Mouse (Mus musculus) MEL (cell line): ENCODE measurements around the gene Blm. TPM values are rescaled to one million over a fixed set of nuclear protein-coding genes. Genes with fewer than 3 reads are reported as not detected.
A peak's percentile ranks its signal among the peaks of the same experiment; 100 is the strongest.

Experiments
- DNase-seq: peaks from one replicate; pipeline ENCODE4 v3.0.0; 2011; ENCODE audit warnings: low read depth, low spot score
- H3K27ac ChIP-seq: 2 replicates; pipeline ENCODE4 v1.5.1; 2012; ENCODE audit warnings: low read depth, mild to moderate bottlenecking, control low read depth, low read length, moderate library complexity; ENCODE audit not compliant: control insufficient read depth
- H3K27me3 ChIP-seq, 2 experiments: fragments of 150-350 bp in 1 of 2; sonication (generic) in 1 of 2; 2 replicates each; pipeline ENCODE4 v1.6.1; 2012; ENCODE audit warnings: low read length in 2 of 2, mild to moderate bottlenecking in 2 of 2, improper control_type of control experiment in 1 of 2, moderate library complexity in 1 of 2; ENCODE audit not compliant: insufficient read depth in 2 of 2, control insufficient read depth in 1 of 2
- H3K36me3 ChIP-seq, 2 experiments: 2 replicates each; pipeline ENCODE4 v1.6.1; 2012 to 2014; ENCODE audit warnings: low read length in 2 of 2, improper control_type of control experiment in 1 of 2, inconsistent platforms in 1 of 2, mild to moderate bottlenecking in 1 of 2; ENCODE audit not compliant: insufficient read depth in 2 of 2, control insufficient read depth in 1 of 2
- H3K4me1 ChIP-seq, 2 experiments: fragments of 150-350 bp in 1 of 2; sonication (generic) in 1 of 2; 2 replicates each; pipeline ENCODE4 v1.6.1; 2012; ENCODE audit warnings: low read length in 2 of 2, improper control_type of control experiment in 1 of 2, mild to moderate bottlenecking in 1 of 2; ENCODE audit not compliant: insufficient read depth in 2 of 2, control insufficient read depth in 1 of 2
- H3K4me3 ChIP-seq, 2 experiments: fragments of 150-350 bp in 1 of 2; sonication (generic) in 1 of 2; 2 replicates each; pipeline ENCODE4 v1.5.1; 2012; ENCODE audit warnings: low read depth in 2 of 2, low read length in 2 of 2, mild to moderate bottlenecking in 2 of 2, moderate library complexity in 2 of 2, control low read depth in 1 of 2, improper control_type of control experiment in 1 of 2; ENCODE audit not compliant: control insufficient read depth in 1 of 2, insufficient read depth in 1 of 2
- H3K79me2 ChIP-seq: 2 replicates; pipeline ENCODE4 v1.6.1; 2012; ENCODE audit warnings: mild to moderate bottlenecking, low read length, moderate library complexity; ENCODE audit not compliant: control insufficient read depth, poor library complexity, insufficient read depth
- H3K9ac ChIP-seq: 2 replicates; pipeline ENCODE4 v1.6.1; 2012; ENCODE audit warnings: low read depth, mild to moderate bottlenecking, control low read depth, low read length, moderate library complexity; ENCODE audit not compliant: control insufficient read depth, poor library complexity, severe bottlenecking
- H3K9me3 ChIP-seq: fragments of 150-350 bp; sonication (generic); replicated peaks from 2 replicates; pipeline ENCODE4 v1.6.1; 2012; ENCODE audit warnings: mild to moderate bottlenecking, low read length, improper control_type of control experiment, moderate library complexity; ENCODE audit not compliant: insufficient read depth
- BHLHE40 ChIP-seq: IDR thresholded peaks from 2 replicates; pipeline ENCODE4 v1.6.1; 2012; ENCODE audit warnings: low read depth, mild to moderate bottlenecking, inconsistent platforms, low read length, improper control_type of control experiment, borderline replicate concordance
- CTCF ChIP-seq, 3 experiments: IDR thresholded peaks in 2 of 3; conservative IDR thresholded peaks in 1 of 3; 2 replicates each; pipeline ENCODE4 v1.5.1; 2011 to 2012; ENCODE audit warnings: low read length in 3 of 3, low read depth in 2 of 3, mild to moderate bottlenecking in 2 of 3, improper control_type of control experiment in 1 of 3, inconsistent platforms in 1 of 3, mixed read lengths in 1 of 3, moderate library complexity in 1 of 3; ENCODE audit not compliant: control insufficient read depth in 1 of 3, insufficient read depth in 1 of 3, poor library complexity in 1 of 3, severe bottlenecking in 1 of 3
- ELF1 ChIP-seq: IDR thresholded peaks from 2 replicates; pipeline ENCODE4 v1.6.1; 2014; ENCODE audit warnings: low read depth, mild to moderate bottlenecking, inconsistent platforms, low read length, improper control_type of control experiment, moderate library complexity
- EP300 ChIP-seq, 2 experiments: IDR thresholded peaks; 2 replicates each; pipeline ENCODE4 v1.6.1; 2011; ENCODE audit warnings: improper control_type of control experiment in 2 of 2, low read length in 2 of 2, low read depth in 1 of 2, mild to moderate bottlenecking in 1 of 2
- ETS1 ChIP-seq: IDR thresholded peaks from 2 replicates; pipeline ENCODE4 v1.6.1; 2012; ENCODE audit warnings: low read depth, mild to moderate bottlenecking, inconsistent platforms, low read length, improper control_type of control experiment, moderate library complexity
- GATA1 ChIP-seq: IDR thresholded peaks from 2 replicates; pipeline ENCODE4 v1.6.1; 2011; ENCODE audit warnings: low read depth, low read length, improper control_type of control experiment
- JUND ChIP-seq: IDR thresholded peaks from 2 replicates; pipeline ENCODE4 v1.6.1; 2011; ENCODE audit warnings: low read depth, mild to moderate bottlenecking, improper control_type of control experiment, low read length
- KAT2A ChIP-seq: conservative IDR thresholded peaks from 2 replicates; pipeline ENCODE4 v1.6.1; 2012; ENCODE audit warnings: low read depth, low read length, improper control_type of control experiment, inconsistent platforms
- MAFK ChIP-seq: IDR thresholded peaks from 2 replicates; pipeline ENCODE4 v1.6.1; 2011; ENCODE audit warnings: low read depth, mild to moderate bottlenecking, low read length, improper control_type of control experiment, borderline replicate concordance
- MAX ChIP-seq: IDR thresholded peaks from 2 replicates; pipeline ENCODE4 v1.6.1; 2011; ENCODE audit warnings: low read length, improper control_type of control experiment
- MXI1 ChIP-seq: IDR thresholded peaks from 2 replicates; pipeline ENCODE4 v1.6.1; 2011; ENCODE audit warnings: mild to moderate bottlenecking, low read depth, low read length, improper control_type of control experiment
- MYC ChIP-seq: IDR thresholded peaks from 2 replicates; pipeline ENCODE4 v1.6.1; 2011; ENCODE audit warnings: low read depth, mild to moderate bottlenecking, low read length, improper control_type of control experiment, moderate library complexity
- NRF1 ChIP-seq: IDR thresholded peaks from 2 replicates; pipeline ENCODE4 v1.6.1; 2014; ENCODE audit warnings: low read depth, mild to moderate bottlenecking, inconsistent platforms, low read length, improper control_type of control experiment, moderate library complexity; ENCODE audit not compliant: poor library complexity, insufficient read depth, severe bottlenecking
- POLR2A ChIP-seq, 2 experiments: IDR thresholded peaks; 2 replicates each; pipeline ENCODE4 v1.6.1; 2011 to 2012; ENCODE audit warnings: low read length in 2 of 2, mild to moderate bottlenecking in 2 of 2, control low read depth in 1 of 2, improper control_type of control experiment in 1 of 2, low read depth in 1 of 2, moderate library complexity in 1 of 2; ENCODE audit not compliant: control insufficient read depth in 1 of 2, insufficient read depth in 1 of 2, poor library complexity in 1 of 2
- POLR2AphosphoS2 ChIP-seq: IDR thresholded peaks from 2 replicates; pipeline ENCODE4 v1.6.1; 2011; ENCODE audit warnings: low read length, improper control_type of control experiment
- RAD21 ChIP-seq: IDR thresholded peaks from 2 replicates; pipeline ENCODE4 v1.6.1; 2011; ENCODE audit warnings: mild to moderate bottlenecking, low read depth, low read length, improper control_type of control experiment
- RCOR1 ChIP-seq: IDR thresholded peaks from 2 replicates; pipeline ENCODE4 v1.6.1; 2012; ENCODE audit warnings: low read depth, mild to moderate bottlenecking, inconsistent platforms, low read length, improper control_type of control experiment
- SIN3A ChIP-seq: IDR thresholded peaks from 2 replicates; pipeline ENCODE4 v1.6.1; 2012; ENCODE audit warnings: low read length, improper control_type of control experiment, inconsistent platforms
- SMC3 ChIP-seq: IDR thresholded peaks from 2 replicates; pipeline ENCODE4 v1.6.1; 2011; ENCODE audit warnings: low read depth, low read length, improper control_type of control experiment
- TBP ChIP-seq: IDR thresholded peaks from 2 replicates; pipeline ENCODE4 v1.8.0; 2011; ENCODE audit warnings: low read depth, low read length, improper control_type of control experiment
- TCF12 ChIP-seq: IDR thresholded peaks from 2 replicates; pipeline ENCODE4 v1.6.1; 2014; ENCODE audit warnings: low read depth, mild to moderate bottlenecking, inconsistent platforms, low read length, improper control_type of control experiment, moderate library complexity
- USF1 ChIP-seq: IDR thresholded peaks from 2 replicates; pipeline ENCODE4 v1.6.1; 2014; ENCODE audit warnings: low read depth, mild to moderate bottlenecking, inconsistent platforms, low read length, improper control_type of control experiment, moderate library complexity
- USF2 ChIP-seq, 2 experiments: IDR thresholded peaks; 2 replicates each; pipeline ENCODE4 v1.6.1; 2011 to 2012; ENCODE audit warnings: improper control_type of control experiment in 2 of 2, low read length in 2 of 2, borderline replicate concordance in 1 of 2, inconsistent platforms in 1 of 2, low read depth in 1 of 2, mild to moderate bottlenecking in 1 of 2; ENCODE audit not compliant: insufficient read depth in 1 of 2
- ZC3H11A ChIP-seq: IDR thresholded peaks from 2 replicates; pipeline ENCODE4 v1.6.1; 2012; ENCODE audit warnings: low read depth, mild to moderate bottlenecking, inconsistent platforms, low read length, improper control_type of control experiment
- ZMIZ1 ChIP-seq: IDR thresholded peaks from 2 replicates; pipeline ENCODE4 v1.6.1; 2012; ENCODE audit warnings: low read depth, mild to moderate bottlenecking, inconsistent platforms, low read length, improper control_type of control experiment, moderate library complexity
- ZNF384 ChIP-seq: IDR thresholded peaks from 2 replicates; pipeline ENCODE4 v1.6.1; 2012; ENCODE audit warnings: low read depth, mild to moderate bottlenecking, inconsistent platforms, low read length, improper control_type of control experiment
- polyA plus RNA-seq, 2 experiments: library from polyadenylated mRNA; stranded (reverse) in 1 of 2; unstranded in 1 of 2; fragments of >175 nt in 1 of 2; fragments of >200 nt in 1 of 2; gene quantifications; 2 replicates each; pipeline versions ENCODE4 v1.2.1 to v1.2.4; 2012; ENCODE audit warnings: low replicate concordance in 2 of 2, low read depth in 1 of 2; ENCODE audit not compliant: insufficient read length in 2 of 2, insufficient read depth in 1 of 2, missing spikeins in 1 of 2
- total RNA-seq: library from RNA; depleted of rRNA; stranded (reverse); fragments of 300-350 nt; gene quantifications from 2 replicates; pipeline ENCODE4 v1.2.3, GENCODE M21; 2012

The Blm gene
- total and polyA plus RNA-seq, 3 experiments: 28.5 to 83.8 (median 52.0) TPM

GRCm38 (mm10) chr7:80426363-80426762 lies 108.6 kb downstream of the Blm start (continued):
- no peak for TF ChIP-seq ZMIZ1

GRCm38 (mm10) chr7:80424722-80425121 lies 110.2 kb downstream of the Blm start:
- H3K36me3 ChIP-seq: peaks cover 0 to 13% of the 10 kb centered on the region in 2 experiments; a peak in 2 of 4 replicates
- H3K9ac ChIP-seq: no peak overlapping the region
- TF ChIP-seq CTCF (IDR thresholded peaks at IDR 0.05 in 2 of 3, conservative IDR thresholded peaks at IDR 0.05 in 1 of 3; ENCODE audit: control insufficient read depth in 1 of 3, insufficient read depth in 1 of 3, low read depth in 2 of 3, low read length in 3 of 3, poor library complexity in 1 of 3, severe bottlenecking in 1 of 3) (peak; percentile 52 to 81 (median 72)), JUND (no peak), MAX (no peak), SMC3 (peak; percentile 70), ZC3H11A (peak; percentile 54), ZNF384 (no peak), POLR2AphosphoS2 (no peak), RAD21 (peak; percentile 64), USF2 (IDR thresholded peaks at IDR 0.05; ENCODE audit: borderline replicate concordance in 1 of 2, insufficient read depth in 1 of 2, low read depth in 1 of 2, low read length in 2 of 2) (no peak)
- H3K27ac ChIP-seq: no peak overlapping the region
- H3K27me3 ChIP-seq: no peaks in the 10 kb centered on the region
- H3K9me3 ChIP-seq: no peaks in the 10 kb centered on the region
- no peaks in the 10 kb centered on the region for H3K79me2 ChIP-seq
- no peak overlapping the region for H3K4me3 ChIP-seq
- DNase-seq: peak; percentile 75
- H3K4me1 ChIP-seq: peaks cover 0 to 25% of the 10 kb centered on the region in 2 experiments; a peak in 2 of 4 replicates

GRCm38 (mm10) chr7:80422759-80423480 lies 112.0 kb downstream of the Blm start:
- Histone ChIP-seq H3K4me1 (peaks cover 10 to 41% of the 10 kb centered on the region in 2 experiments), H3K36me3 (peaks cover 0 to 26% of the 10 kb centered on the region in 2 experiments; a peak in 2 of 4 replicates), H3K9ac (peak overlapping the region; percentile 57), H3K9me3 (no peaks in the 10 kb centered on the region), H3K4me3 (peak overlapping the region; percentile 49 to 53), H3K27ac (peak overlapping the region; percentile 64), H3K27me3 (no peaks in the 10 kb centered on the region), H3K79me2 (no peaks in the 10 kb centered on the region)
- TF ChIP-seq TCF12 (peak; percentile 61), TBP (peak; percentile 72), BHLHE40 (peak; percentile 70), SIN3A (peak; percentile 72), ELF1 (peak; percentile 32; the same call in 1 of the 2 replicates), GATA1 (peak; percentile 75), NRF1 (peak; percentile 63), POLR2A (IDR thresholded peaks at IDR 0.05; ENCODE audit: control insufficient read depth in 1 of 2, insufficient read depth in 1 of 2, low read depth in 1 of 2, low read length in 2 of 2, poor library complexity in 1 of 2) (peak in 1 of 2 experiments; percentile 48; a peak in 2 of 4 replicates), CTCF (IDR thresholded peaks at IDR 0.05 in 2 of 3, conservative IDR thresholded peaks at IDR 0.05 in 1 of 3; ENCODE audit: control insufficient read depth in 1 of 3, insufficient read depth in 1 of 3, low read depth in 2 of 3, low read length in 3 of 3, poor library complexity in 1 of 3, severe bottlenecking in 1 of 3) (no peak), ETS1 (peak; percentile 80), MAX (peak; percentile 95), MAFK (no peak), MYC (peak; percentile 67), KAT2A (no peak), USF2 (IDR thresholded peaks at IDR 0.05; ENCODE audit: borderline replicate concordance in 1 of 2, insufficient read depth in 1 of 2, low read depth in 1 of 2, low read length in 2 of 2) (peak; percentile 66 to 89), POLR2AphosphoS2 (no peak; the same call in 1 of the 2 replicates), RCOR1 (peak; percentile 60), EP300 (IDR thresholded peaks at IDR 0.05; ENCODE audit: low read depth in 1 of 2, low read length in 2 of 2) (peak in 1 of 2 experiments; percentile 56; a peak in 1 of 4 replicates), USF1 (peak; percentile 98), MXI1 (peak; percentile 81)
- peak; percentile 75 for DNase-seq
